Mouse (Mus musculus) kidney, adult 2 months (tissue): Measurements from ENCODE around the gene Chmp3.

Source experiments
- CTCF ChIP-seq: fragments of 200-500 bp; conservative IDR thresholded peaks from 2 replicates; pipeline ENCODE4 v1.5.1; 2011; ENCODE audit warnings: low read depth, mild to moderate bottlenecking, control low read depth, low read length, moderate library complexity, mixed read lengths; ENCODE audit not compliant: insufficient read depth, insufficient read length
- POLR2A ChIP-seq: fragments of 200-500 bp; IDR thresholded peaks from one replicate; pipeline ENCODE4 v1.6.1; 2011; ENCODE audit warnings: low read depth, low read length, control low read depth

DNA sequence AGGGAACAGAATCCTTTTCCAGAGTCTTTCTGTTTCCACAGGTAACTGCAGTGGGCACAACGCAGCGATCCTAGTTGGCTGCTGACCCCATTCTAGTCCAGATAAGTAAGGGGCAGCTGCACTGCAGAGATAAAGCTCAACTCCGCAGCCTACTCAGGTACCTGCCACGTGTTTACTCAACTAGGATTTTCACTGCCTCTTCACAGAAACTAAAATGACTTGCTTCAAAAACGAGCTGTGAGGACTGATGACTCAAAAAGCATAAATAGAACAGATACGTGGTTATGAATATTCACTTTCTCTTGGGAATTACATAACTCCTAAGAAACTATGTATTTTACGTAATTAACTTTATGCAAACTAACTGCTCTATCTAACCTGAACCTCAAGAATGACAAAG lies 66.4 kb downstream of the Chmp3 start:
- TF ChIP-seq POLR2A (no peak), CTCF (no peak)
